Mouse (Mus musculus): ENCODE data around the gene Rdh16f2. TPM values are rescaled to one million over a fixed set of nuclear protein-coding genes. Genes with fewer than 3 reads are reported as not detected.

The Rdh16f2 gene
- not detected in 2 replicates for polyA plus RNA-seq (2012; rRNA removed)

GRCm38 (mm10) chr10:127866232-127866631, at the start of gene Rdh16f2:
TSS of gene Rdh16f2 (plus strand) at chr10:127866474.

GRCm38 (mm10) chr10:127849628-127850027, 16.6 kb upstream of the Rdh16f2 start, which contains the start of gene Rdh19:
TSS of gene Rdh19 (plus strand) at chr10:127849928.

GRCm38 (mm10) chr10:127888605-127889004, 22.3 kb downstream of the Rdh16f2 start, which contains the start of gene Rdh7:
TSS of gene Rdh7 (minus strand) at chr10:127888817.

GRCm38 (mm10) chr10:127898218-127898617, 31.9 kb downstream of the Rdh16f2 start, which contains the start of gene Sdr9c7:
TSS of gene Sdr9c7 (plus strand) at chr10:127898518.

Other genes starting within 250 kb of the Rdh16f2 start
- 129 and 151 TPM in 2 replicates for gene Lrp1, start 245.3 kb upstream of the Rdh16f2 start, polyA plus RNA-seq (2012; rRNA removed)
- 8.9 and 12.3 TPM in 2 replicates for gene Stat6, start 223.5 kb upstream of the Rdh16f2 start, polyA plus RNA-seq (2012; rRNA removed)
- gene Nemp1, start 199.6 kb upstream of the Rdh16f2 start, polyA plus RNA-seq (2012; rRNA removed), result 12.5 and 14.6 TPM in 2 replicates
- 16.4 and 26.1 TPM in 2 replicates for gene Nab2, start 197.9 kb upstream of the Rdh16f2 start, polyA plus RNA-seq (2012; rRNA removed)
- gene Myo1a, start 161.3 kb upstream of the Rdh16f2 start, polyA plus RNA-seq (2012; rRNA removed), result 2.7 and 4.1 TPM in 2 replicates
- 1.9 and 8.4 TPM in 2 replicates for gene Tac2, start 142.0 kb upstream of the Rdh16f2 start, polyA plus RNA-seq (2012; rRNA removed)
- gene Zbtb39, start 126.9 kb upstream of the Rdh16f2 start, polyA plus RNA-seq (2012; rRNA removed), result 17.2 and 19.3 TPM in 2 replicates
- 0.74 and 1.6 TPM in 2 replicates for gene Gpr182, start 114.7 kb upstream of the Rdh16f2 start, polyA plus RNA-seq (2012; rRNA removed)
- 0.06 and 0.11 TPM in 2 replicates for gene Rdh1, start 106.8 kb upstream of the Rdh16f2 start, polyA plus RNA-seq (2012; rRNA removed)
- gene Rdh16f1, start 106.7 kb upstream of the Rdh16f2 start, polyA plus RNA-seq (2012; rRNA removed), result 0.21 TPM in 1 of 2 replicates, not detected in the other
- gene Rdh9, start 90.1 kb upstream of the Rdh16f2 start, polyA plus RNA-seq (2012; rRNA removed), result 0.06 TPM in 1 of 2 replicates, not detected in the other
- gene Rdh16, start 65.3 kb upstream of the Rdh16f2 start, polyA plus RNA-seq (2012; rRNA removed), result not detected in 2 replicates
- not detected in 2 replicates for gene Rdh19, start 16.5 kb upstream of the Rdh16f2 start, polyA plus RNA-seq (2012; rRNA removed)
- gene Rdh7, start 22.3 kb downstream of the Rdh16f2 start, polyA plus RNA-seq (2012; rRNA removed), result not detected in 2 replicates
- gene Sdr9c7, start 32.0 kb downstream of the Rdh16f2 start, polyA plus RNA-seq (2012; rRNA removed), result 0.02 TPM in 1 of 2 replicates, not detected in the other
- not detected in 2 replicates for gene Hsd17b6, start 141.1 kb downstream of the Rdh16f2 start, polyA plus RNA-seq (2012; rRNA removed)
- 73.8 and 80.4 TPM in 2 replicates for gene Prim1, start 148.7 kb downstream of the Rdh16f2 start, polyA plus RNA-seq (2012; rRNA removed)
- gene Naca, start 169.1 kb downstream of the Rdh16f2 start, polyA plus RNA-seq (2012; rRNA removed), result 619 and 820 TPM in 2 replicates
- gene Ptges3, start 192.5 kb downstream of the Rdh16f2 start, polyA plus RNA-seq (2012; rRNA removed), result 129 and 150 TPM in 2 replicates
- 1,057 and 1,253 TPM in 2 replicates for gene Atp5b, start 216.8 kb downstream of the Rdh16f2 start, polyA plus RNA-seq (2012; rRNA removed)
- gene Baz2a, start 225.1 kb downstream of the Rdh16f2 start, polyA plus RNA-seq (2012; rRNA removed), result 31.9 and 36.9 TPM in 2 replicates

Measured in central nervous system, embryonic 11.5 days (tissue).